Mouse (Mus musculus) ES-E14 (cell line): Measurements from ENCODE around the gene Slc44a2. TPM values are rescaled to one million over a fixed set of nuclear protein-coding genes. Genes with fewer than 3 reads are reported as not detected.

ENCODE experiments used
- DNase-seq: peaks from one replicate; pipeline ENCODE4 v3.0.0-alpha.2; 2013; ENCODE audit warnings: low read depth, low spot score
- H3K27ac ChIP-seq: 2 replicates; pipeline ENCODE4 v1.5.1; 2012; ENCODE audit warnings: low read depth, mild to moderate bottlenecking, low read length, moderate library complexity, mixed read lengths; ENCODE audit not compliant: poor library complexity, insufficient read depth, severe bottlenecking
- H3K36me3 ChIP-seq: 2 replicates; pipeline ENCODE4 v1.6.1; 2012; ENCODE audit warnings: mild to moderate bottlenecking, low read length, moderate library complexity, mixed read lengths; ENCODE audit not compliant: control insufficient read depth, poor library complexity, insufficient read depth, severe bottlenecking
- H3K4me1 ChIP-seq, 2 experiments: fragments of 150-350 bp in 1 of 2; sonication (generic) in 1 of 2; 2 replicates each; pipeline ENCODE4 v1.6.1; 2012; ENCODE audit warnings: low read length in 2 of 2, mild to moderate bottlenecking in 1 of 2, mixed read lengths in 1 of 2; ENCODE audit not compliant: control insufficient read depth in 2 of 2, insufficient read depth in 2 of 2, poor library complexity in 1 of 2
- H3K4me3 ChIP-seq, 2 experiments: fragments of 150-350 bp in 1 of 2; sonication (generic) in 1 of 2; 2 replicates each; pipeline ENCODE4 v1.5.1; 2012; ENCODE audit warnings: low read length in 2 of 2, low read depth in 1 of 2, mild to moderate bottlenecking in 1 of 2, mixed read lengths in 1 of 2; ENCODE audit not compliant: insufficient read depth in 1 of 2, poor library complexity in 1 of 2, severe bottlenecking in 1 of 2
- H3K9ac ChIP-seq: 2 replicates; pipeline ENCODE4 v1.6.1; 2012; ENCODE audit warnings: low read depth, mild to moderate bottlenecking, low read length, mixed read lengths; ENCODE audit not compliant: poor library complexity, insufficient read depth, severe bottlenecking
- H3K9me3 ChIP-seq: fragments of 150-350 bp; sonication (generic); 2 replicates; pipeline ENCODE4 v1.6.1; 2012; ENCODE audit warnings: low read depth, mild to moderate bottlenecking, low read length; ENCODE audit not compliant: control insufficient read depth, insufficient read depth
- CHD2 ChIP-seq: IDR thresholded peaks from 2 replicates; pipeline ENCODE4 v1.6.1; 2014; ENCODE audit warnings: mild to moderate bottlenecking, low read depth, low read length, inconsistent platforms
- HCFC1 ChIP-seq: IDR thresholded peaks from 2 replicates; pipeline ENCODE4 v1.6.1; 2012; ENCODE audit warnings: low read length, inconsistent platforms, borderline replicate concordance; ENCODE audit not compliant: insufficient read depth
- MAFK ChIP-seq: IDR thresholded peaks from 2 replicates; pipeline ENCODE4 v1.6.1; 2014; ENCODE audit warnings: mild to moderate bottlenecking, low read depth, low read length, inconsistent platforms; ENCODE audit not compliant: insufficient read depth
- ZC3H11A ChIP-seq: IDR thresholded peaks from 2 replicates; pipeline ENCODE4 v1.6.1; 2012; ENCODE audit warnings: low read depth, mild to moderate bottlenecking, inconsistent platforms, low read length, borderline replicate concordance
- ZNF384 ChIP-seq: IDR thresholded peaks from 2 replicates; pipeline ENCODE4 v1.6.1; 2012; ENCODE audit warnings: low read depth, low read length, inconsistent platforms
- in situ Hi-C, 2 experiments: fragments of 600-800 bp; cut with MboI; formaldehyde crosslinking; loops; one replicate each; pipeline ENCODE4 v1.15.1; 2025; ENCODE audit warnings: low sequenced_read_pairs in 2 of 2, inconsistent platforms in 1 of 2; ENCODE audit not compliant: unreplicated experiment in 2 of 2
- total RNA-seq: library from RNA; depleted of rRNA; stranded (reverse); fragments of 300-350 nt; gene quantifications from 2 replicates; pipeline ENCODE4 v1.2.3, GENCODE M21; 2012

The Slc44a2 gene
- total RNA-seq, 1 experiment, result 46.0 TPM

GRCm38 (mm10) chr9:21336491-21336890 is 16.0 kb downstream of the Slc44a2 start:
- DNase-seq, result no peak
- Histone ChIP-seq H3K4me3 (no peak overlapping the region), H3K36me3 (peaks cover 7% of the 10 kb centered on the region; the same call in 1 of the 2 replicates), H3K9me3 (no peaks in the 10 kb centered on the region), H3K9ac (no peak overlapping the region), H3K4me1 (peaks cover 0 to 13% of the 10 kb centered on the region in 2 experiments; a peak in 2 of 4 replicates), H3K27ac (no peak overlapping the region)
- no peak for TF ChIP-seq ZNF384
- TF ChIP-seq MAFK, result no peak
- no peak for TF ChIP-seq ZC3H11A
- TF ChIP-seq HCFC1, result no peak
- TF ChIP-seq CHD2, result no peak
- in situ Hi-C loops, result no loop called here

GRCm38 (mm10) chr9:21337652-21338051 is 17.2 kb downstream of the Slc44a2 start:
- H3K9me3 ChIP-seq, result no peaks in the 10 kb centered on the region
- H3K9ac ChIP-seq, result peak overlapping the region; percentile 55
- peaks cover 14% of the 10 kb centered on the region for H3K36me3 ChIP-seq
- H3K4me3 ChIP-seq, result peak overlapping the region; percentile 62 to 72
- H3K4me1 ChIP-seq, result peaks cover 0 to 13% of the 10 kb centered on the region in 2 experiments; a peak in 2 of 4 replicates
- no peak overlapping the region for H3K27ac ChIP-seq
- in situ Hi-C loops, result no loop called here
- no peak for TF ChIP-seq HCFC1
- no peak for TF ChIP-seq CHD2
- TF ChIP-seq ZC3H11A, result no peak
- no peak for TF ChIP-seq MAFK
- TF ChIP-seq ZNF384, result no peak
- no peak for DNase-seq

- no peak overlapping the region for H3K9ac ChIP-seq
- TF ChIP-seq CHD2 (no peak), HCFC1 (no peak), ZNF384 (no peak), MAFK (no peak), ZC3H11A (no peak)
- no peak overlapping the region for H3K27ac ChIP-seq
- in situ Hi-C loops, result no loop called here
- no peaks in the 10 kb centered on the region for H3K9me3 ChIP-seq
- H3K36me3 ChIP-seq, result peaks cover 26% of the 10 kb centered on the region
- peaks cover 0 to 8% of the 10 kb centered on the region in 2 experiments; a peak in 2 of 4 replicates for H3K4me1 ChIP-seq
- DNase-seq, result no peak
- no peak overlapping the region for H3K4me3 ChIP-seq
Observed at GRCm38 (mm10) chr9:21340411-21340810, 19.9 kb downstream of the Slc44a2 start.

GRCm38 (mm10) chr9:21346627-21347365 is 26.3 kb downstream of the Slc44a2 start:
- H3K9ac ChIP-seq, result peak overlapping the region; percentile 21; the same call in 1 of the 2 replicates
- peaks cover 4 to 8% of the 10 kb centered on the region in 2 experiments; a peak in 2 of 4 replicates for H3K4me1 ChIP-seq
- in situ Hi-C loops, result no loop called here
- no peak for DNase-seq
- TF ChIP-seq HCFC1 (no peak), ZC3H11A (no peak), CHD2 (no peak), ZNF384 (no peak), MAFK (no peak)
- peak overlapping the region in 1 of 2 experiments; percentile 23; a peak in 2 of 4 replicates for H3K4me3 ChIP-seq
- no peaks in the 10 kb centered on the region for H3K9me3 ChIP-seq
- H3K27ac ChIP-seq, result no peak overlapping the region
- H3K36me3 ChIP-seq, result peaks cover 53% of the 10 kb centered on the region
